Mouse (Mus musculus) small intestine, adult 2 months (tissue): ENCODE measurements around the gene Shroom1.

Experiments
- CTCF ChIP-seq: fragments of 200-500 bp; IDR thresholded peaks from 2 replicates; pipeline ENCODE4 v1.5.1; 2012; ENCODE audit warnings: low read depth, mild to moderate bottlenecking, control low read depth, inconsistent platforms, low read length, moderate library complexity, mixed read lengths; ENCODE audit not compliant: insufficient replicate concordance, insufficient read length; ENCODE audit errors: extremely low read depth
- POLR2A ChIP-seq: fragments of 200-500 bp; IDR thresholded peaks from 2 replicates; pipeline ENCODE4 v1.6.1; 2012; ENCODE audit warnings: low read depth, mild to moderate bottlenecking, control low read depth, inconsistent platforms, low read length, moderate library complexity

DNA sequence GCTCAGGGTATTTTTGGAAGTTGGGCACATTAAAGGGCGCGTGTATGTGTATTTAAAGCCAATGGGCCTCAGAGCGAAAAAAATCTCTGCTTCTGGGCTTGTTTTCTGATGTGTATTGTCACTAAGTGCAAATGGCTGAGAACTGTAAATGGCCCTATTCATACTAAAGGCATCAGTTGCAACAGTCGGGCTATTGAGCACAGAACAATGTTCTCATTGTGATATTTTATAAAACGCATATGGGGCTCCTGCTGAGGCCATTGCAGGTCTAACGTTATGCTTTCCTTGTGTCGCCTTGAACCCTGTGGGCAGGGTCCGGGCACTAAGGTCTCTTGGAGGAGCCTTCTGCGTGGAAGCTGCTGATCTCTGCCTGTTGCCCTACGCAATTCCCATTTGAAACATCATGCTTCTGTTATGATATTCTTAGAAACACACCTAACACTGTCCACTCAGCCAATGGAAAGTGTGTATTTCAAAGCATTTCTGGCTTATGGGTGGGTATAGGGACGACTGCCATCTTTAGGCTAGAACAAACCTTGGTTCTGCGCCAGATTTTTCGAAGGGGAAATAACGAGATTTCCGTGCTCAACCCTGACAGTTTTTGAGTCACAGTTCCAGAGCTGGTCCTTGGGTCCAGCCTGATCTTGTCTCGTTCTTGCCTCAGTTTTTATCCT is 12.4 kb downstream of the Shroom1 start:
- TF ChIP-seq CTCF (no peak), POLR2A (no peak)
